Mouse (Mus musculus) heart, postnatal 0 days (tissue): ENCODE measurements at regions not wholly inside any gene's neighbourhood (a gene's known extent, or its start where the extent isn't known, plus 50 kb on each side); places are given as distances from the start of the nearest gene placed in this dataset.

Experiments used
- CTCF ChIP-seq: IDR thresholded peaks from 2 replicates; pipeline ENCODE4 v1.5.1; 2016; ENCODE audit warnings: antibody characterized with exemption, control low read depth, low read depth
- EP300 ChIP-seq: IDR thresholded peaks from 2 replicates; pipeline ENCODE4 v1.6.1; 2016; ENCODE audit warnings: antibody characterized with exemption, low read depth

DNA sequence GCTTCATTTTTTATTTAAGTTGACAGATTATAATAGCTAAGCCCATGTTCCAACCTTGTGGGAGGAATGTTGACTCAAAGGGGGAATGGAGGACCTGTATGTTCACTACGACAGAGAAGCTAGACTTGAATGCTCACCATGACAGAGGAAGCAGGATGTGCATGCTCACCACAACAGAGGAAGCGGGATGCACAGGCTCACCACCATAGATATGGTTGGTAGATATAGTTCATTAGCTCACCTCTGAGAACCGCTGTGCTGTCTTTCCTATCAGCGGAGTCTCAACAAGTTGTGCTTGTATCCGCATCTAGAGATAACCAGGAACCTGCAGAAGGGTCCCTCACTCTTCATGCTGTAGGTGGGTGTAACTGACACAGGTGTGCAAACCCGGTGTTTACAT, 262.2 kb upstream of the Far2 start:
- TF ChIP-seq CTCF (no peak), EP300 (no peak)
